Mouse (Mus musculus) 416B (cell line): Measurements from ENCODE around the gene Usp5.

Source experiments
- DNase-seq: peaks from one replicate; pipeline ENCODE4 v3.0.0; 2011; ENCODE audit warnings: low read depth

Gene Usp5

DNA sequence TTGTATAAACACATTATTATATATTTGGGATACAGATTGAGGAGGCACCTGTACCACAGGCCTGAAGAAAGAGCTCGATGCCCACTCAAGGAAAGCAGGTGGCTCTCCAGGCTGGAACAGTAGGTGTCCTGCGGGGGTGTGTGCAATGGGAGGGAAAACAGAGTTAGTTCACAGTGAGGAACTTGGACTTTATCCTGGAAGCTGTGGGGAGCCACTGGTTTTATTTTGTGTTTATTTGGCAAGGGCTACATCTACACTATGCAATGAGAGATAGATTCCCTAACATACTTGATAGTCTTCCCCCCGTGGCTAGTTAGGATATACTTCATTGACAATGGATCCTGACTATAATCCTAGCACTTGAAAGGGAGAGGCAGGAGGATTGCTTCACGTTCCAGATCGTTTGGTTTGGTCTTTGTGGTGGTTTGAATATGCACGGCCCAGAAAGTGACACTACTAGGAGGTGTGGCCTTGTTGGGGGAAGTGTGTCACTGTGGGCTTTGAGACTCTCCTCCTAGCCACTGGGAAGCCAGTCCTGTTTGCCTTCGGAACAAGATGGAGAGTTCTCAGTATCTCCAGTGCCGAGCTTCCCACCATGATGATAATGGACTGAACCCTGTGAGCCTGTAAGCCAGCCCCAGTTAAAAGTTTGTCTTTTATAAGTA lies 42.4 kb downstream of the Usp5 start:
- peak; percentile 89 for DNase-seq

DNA sequence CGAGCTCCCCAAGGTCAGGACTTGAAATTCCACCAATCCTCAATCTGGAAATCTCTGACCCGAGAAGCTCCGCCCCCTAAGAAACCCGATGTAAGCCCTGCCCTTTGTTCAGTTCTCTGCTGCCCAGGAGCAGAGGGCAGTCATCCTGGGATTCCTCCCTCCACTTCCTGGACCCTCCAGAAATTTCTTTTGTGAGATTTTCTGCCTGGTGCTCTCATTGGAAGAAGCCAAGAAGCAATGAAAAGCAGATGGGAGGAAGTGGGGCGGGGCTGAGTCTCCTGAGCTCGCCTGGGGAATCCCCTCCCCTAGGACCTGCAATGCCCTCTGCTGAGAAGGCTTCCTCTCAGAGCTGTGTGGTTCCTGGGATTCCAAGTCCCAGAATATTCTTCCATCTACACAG lies 46.8 kb downstream of the Usp5 start:
- peak; percentile 53 for DNase-seq

DNA sequence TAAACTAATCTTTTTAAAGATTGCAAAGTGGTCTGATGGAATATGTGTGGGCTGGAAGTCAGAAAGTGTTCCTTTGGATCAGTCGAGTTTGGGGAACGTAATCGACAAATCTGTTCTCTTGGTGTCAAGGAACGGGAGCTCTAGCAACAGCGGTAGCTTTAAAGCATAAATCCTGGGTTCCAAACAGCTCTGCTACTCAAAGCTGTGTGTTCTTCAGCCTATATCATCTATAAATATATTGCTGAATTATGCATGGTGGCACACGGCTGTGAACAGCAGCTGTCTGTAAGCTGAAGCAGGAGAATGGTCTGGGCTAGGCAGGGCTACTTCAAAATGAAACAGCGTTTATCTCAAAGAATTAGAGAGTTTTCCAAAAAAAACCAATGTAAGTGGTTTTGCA lies 48.4 kb downstream of the Usp5 start:
- no peak for DNase-seq

DNA sequence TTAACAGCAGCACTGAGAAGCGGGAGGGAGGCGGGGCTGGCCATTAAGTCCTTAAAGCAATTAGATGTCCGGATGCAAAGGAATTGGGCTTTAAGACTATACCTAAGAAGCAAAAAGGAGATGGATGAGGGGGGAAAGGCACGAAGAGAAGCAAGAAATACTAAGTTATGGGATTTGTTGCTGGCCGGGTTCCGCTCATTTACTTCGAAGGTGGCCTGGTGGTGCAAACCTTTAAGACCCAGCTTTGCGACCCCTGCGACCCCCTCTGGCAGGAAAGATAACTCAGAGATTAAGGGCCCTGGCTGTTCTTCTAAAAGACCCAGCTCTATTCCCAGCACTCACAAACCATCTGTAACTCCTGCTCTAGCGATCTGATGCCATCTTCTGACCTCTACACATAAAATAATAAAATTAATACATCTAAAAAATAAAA lies 49.3 kb downstream of the Usp5 start:
- no peak for DNase-seq

DNA sequence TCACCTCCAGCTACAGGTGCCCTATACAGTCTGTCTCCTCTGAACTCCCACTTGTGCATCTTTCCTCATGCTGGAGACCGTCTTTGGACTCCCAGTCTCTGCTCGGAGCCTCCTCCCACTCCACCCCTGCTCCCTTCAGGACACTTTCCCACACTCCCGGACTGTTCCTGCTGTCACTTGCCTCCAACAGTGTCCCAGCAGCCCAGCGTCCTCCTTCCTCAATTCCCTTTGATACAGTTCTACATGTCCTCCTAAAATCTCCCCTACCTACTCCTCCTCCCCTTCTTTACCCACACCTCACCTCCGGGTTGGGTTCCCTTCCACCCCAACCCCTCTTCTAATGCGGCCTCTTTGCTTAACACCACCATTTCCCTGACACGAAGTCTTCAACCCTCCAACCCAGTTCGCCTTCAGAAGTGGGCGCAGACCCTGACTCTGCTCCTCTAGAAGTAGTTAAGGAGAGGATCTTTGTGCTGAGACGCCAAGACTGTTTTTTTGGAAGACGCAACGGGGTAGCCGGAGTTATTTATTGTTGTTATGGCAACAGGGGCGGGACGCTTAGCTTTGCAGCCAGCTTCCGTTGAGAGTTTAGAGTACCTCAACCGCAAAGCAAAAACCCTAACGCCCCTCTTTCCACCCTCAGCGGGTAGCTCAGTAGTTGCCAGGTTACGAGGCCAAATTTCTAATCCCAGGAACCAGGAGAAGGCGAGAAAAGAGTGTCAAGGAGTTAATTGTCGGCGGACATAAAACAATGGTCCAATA lies 49.9 kb downstream of the Usp5 start, which contains the start of gene Lrrc23:
Gene Lrrc23 (minus strand): TSS at position 506 of the 762 bp plus-strand sequence.
- no peak for DNase-seq

DNA sequence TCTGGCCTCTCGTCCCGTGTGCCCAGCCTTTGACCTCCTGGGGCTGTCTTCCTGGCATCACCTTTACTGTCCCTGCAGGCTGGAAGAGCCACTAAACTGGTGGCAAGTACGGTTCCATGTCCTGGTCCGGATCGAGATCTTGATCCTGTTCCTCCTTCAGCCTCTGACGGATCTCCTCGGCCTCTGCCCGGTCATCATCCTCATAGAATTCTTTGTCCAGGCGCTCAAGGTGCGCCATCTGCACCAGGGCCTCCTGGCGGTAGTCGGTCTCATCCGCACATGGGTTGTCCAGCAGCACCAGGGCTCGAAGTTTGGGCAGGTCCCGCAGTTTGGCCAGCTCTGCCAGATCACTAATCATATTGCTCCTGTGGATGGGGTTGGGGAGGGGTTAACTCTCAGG lies 58.8 kb downstream of the Usp5 start:
- DNase-seq = no peak

DNA sequence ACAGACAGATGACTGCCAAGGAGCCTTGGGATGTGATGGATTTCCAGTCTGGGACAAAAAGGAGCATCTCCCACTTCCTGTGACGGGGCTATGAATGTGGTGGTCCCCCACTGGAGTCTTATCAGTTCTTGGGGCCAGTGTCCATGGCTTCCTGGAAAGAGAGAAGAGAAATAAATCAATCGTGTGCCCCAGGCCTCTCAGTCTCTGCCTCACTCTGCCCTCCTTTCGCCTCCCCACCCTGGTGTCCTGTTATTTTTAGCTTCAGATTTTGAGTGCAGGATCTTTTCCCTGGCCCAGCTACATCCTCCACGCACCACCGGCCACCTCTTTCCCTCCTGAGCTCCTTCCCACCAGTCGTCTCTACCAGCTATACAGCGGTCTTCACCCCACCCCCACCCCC lies 59.3 kb downstream of the Usp5 start:
- no peak for DNase-seq

DNA sequence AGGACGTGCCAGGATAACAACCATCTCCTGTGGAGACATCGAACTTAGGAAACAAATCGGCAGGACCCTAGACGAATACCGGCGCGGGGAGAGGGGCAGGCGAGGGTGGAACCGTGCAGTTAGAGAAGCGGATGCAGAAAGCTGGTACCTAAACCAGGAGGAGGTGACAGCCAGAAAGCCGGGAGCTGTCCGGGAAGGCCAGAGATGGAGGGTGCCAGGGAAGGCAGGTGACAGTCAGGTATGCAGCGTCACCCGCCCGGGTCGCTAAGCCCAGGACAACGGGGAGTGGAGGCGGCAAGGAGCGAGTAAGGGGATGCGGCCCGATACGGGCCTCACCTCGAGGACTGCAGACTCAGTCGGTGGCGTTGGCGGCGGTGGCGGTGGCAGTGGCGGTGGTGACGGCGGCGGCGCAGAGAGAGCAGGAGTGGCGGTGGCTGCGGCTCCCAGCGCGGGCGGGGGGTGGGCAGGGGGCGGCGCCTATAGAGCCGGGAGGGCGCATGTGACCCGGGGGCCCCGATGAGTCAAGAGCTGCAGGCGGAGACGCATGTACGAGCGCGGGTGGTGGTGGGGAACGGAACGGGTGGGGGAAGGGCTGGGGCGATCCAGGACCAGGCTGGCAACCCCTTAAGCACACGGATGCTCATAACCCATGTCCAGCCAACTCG lies 60.1 kb downstream of the Usp5 start, which contains the start of gene Eno2:
Gene Eno2 (minus strand): TSS at position 573 of the 665 bp plus-strand sequence.
- no peak for DNase-seq

DNA sequence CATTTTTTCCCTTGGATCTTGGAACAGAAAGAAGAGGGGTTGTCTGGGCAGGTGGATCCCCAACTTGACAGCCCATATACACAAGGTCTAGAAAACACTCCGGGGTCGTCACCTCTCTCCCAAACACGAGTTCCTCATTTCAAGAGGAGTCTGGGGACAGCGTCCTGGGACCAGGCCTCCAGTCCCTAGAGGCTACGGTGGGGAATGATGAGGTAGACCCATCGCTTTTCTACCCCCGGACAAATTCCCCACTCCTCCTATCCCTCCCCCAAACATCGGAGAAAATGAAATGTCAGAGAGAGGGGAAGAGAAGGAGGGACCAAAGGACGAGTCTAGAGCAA lies 60.6 kb downstream of the Usp5 start:
- DNase-seq = no peak

DNA sequence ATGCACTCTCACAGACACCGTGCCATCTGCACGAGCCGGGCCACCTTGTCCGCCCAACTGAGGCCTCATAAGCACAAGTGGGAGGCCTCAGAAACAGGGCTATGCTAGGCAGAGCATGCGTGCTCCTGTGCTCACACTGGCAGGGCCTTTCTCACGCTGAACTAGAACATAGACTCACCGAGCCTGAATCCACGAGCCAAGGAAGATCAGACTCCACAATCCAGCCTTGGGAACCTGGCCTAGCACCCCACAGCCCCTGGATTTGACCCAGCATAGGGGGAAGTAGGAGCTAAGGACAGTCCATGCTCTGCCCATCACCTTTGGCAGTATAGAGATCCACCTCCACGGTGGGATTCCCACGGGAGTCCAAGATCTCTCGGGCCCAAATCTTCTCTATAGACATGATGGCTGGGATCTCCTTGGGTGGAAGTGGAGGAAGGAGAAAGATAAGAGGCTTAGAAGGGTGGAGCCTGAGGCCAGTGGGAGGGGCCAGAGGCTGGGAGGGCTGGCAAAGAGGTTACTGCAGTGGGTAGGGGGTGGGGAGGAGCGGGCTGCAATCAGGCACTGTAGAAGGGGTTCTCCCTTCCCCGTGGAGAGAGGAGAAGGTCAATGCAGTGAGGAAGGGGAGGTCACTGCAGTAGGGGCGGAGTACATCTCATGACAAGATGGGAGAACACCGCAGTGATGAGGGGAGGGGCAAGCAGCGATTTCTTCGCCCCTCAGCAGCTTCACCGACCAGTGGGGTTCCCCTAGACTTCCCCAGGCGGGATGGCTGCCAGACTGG lies 61.2 kb downstream of the Usp5 start:
- no peak for DNase-seq

DNA sequence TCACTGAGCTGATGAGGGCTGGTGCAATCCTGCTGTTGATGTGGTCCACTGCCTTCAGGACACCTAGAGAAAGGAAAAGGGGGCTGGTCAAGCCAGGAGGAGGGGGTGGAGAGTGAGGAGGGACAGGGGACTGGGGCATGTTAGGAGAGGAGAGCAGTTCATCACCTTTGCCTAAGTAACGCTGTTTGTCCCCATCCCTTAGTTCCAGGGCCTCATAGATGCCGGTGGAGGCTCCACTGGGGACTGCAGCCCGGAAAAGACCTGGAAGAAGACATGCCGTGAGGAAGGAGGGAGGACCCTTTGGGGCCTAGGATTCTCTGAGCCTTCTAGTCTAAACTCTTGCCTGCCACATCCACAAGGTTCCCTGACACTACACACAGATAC lies 61.8 kb downstream of the Usp5 start:
- DNase-seq = no peak

DNA sequence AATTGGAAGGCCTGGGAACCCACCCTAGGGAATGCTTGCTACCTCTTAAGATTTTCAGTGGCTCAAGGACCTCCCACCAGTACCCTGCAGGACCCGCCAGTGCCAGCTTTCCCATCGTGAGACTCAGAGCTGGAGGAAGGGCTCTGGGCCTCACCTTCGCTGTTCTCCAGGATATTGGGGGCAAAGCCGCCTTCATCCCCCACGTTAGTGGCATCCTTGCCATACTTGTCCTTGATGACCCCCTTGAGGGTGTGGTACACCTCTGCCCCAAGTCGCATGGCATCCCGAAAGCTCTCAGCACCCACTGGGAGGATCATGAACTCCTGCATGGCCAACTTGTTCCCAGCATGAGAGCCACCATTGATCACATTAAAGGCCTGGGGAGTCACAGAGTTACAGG lies 63.3 kb downstream of the Usp5 start:
- no peak for DNase-seq
